Mouse (Mus musculus) ovary, postnatal 36 days (tissue): ENCODE results near the gene Chrne.

Experiments
- DNase-seq: peaks from one replicate; pipeline ENCODE4 v3.0.0; 2022; ENCODE audit warnings: low spot score, mixed read lengths

Chrne gene

GRCm38 (mm10) chr11:70626877-70627276 is 7.9 kb upstream of the Chrne start:
- DNase-seq: no peak

DNA sequence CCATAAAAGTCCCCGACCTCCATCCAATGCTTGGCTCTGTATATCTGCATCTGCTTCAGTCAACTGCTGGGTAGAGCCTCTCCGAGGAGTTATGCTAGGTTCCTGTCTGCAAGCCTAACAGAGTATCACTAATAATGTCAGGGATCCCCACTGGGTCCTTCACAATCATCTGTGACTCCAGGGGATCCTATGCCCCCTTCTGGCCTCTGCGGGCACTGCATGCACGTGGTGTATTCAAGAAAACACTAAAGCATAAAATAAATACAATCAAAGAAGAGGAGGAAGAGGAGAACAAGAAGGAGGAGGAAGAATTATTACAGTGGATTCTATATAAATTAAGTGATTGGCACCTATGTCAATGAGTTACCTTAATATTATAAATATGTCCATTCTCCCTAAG is 6.5 kb upstream of the Chrne start:
- DNase-seq: no peak

- no peak for DNase-seq
These were observed 4.2 kb upstream of the Chrne start for GRCm38 (mm10) chr11:70623053-70623742.

GRCm38 (mm10) chr11:70621972-70622814 is 3.2 kb upstream of the Chrne start:
- no peak for DNase-seq

- DNase-seq: no peak
These were observed 3.4 kb downstream of the Chrne start, which contains the start of gene 4930544D05Rik for GRCm38 (mm10) chr11:70615516-70616093. TSS of gene 4930544D05Rik (plus strand) at chr11:70615848.

- DNase-seq: peak; percentile 67
These were observed 3.9 kb downstream of the Chrne start for GRCm38 (mm10) chr11:70615074-70615473.

GRCm38 (mm10) chr11:70612505-70612904 is 6.5 kb downstream of the Chrne start:
- no peak for DNase-seq

DNA sequence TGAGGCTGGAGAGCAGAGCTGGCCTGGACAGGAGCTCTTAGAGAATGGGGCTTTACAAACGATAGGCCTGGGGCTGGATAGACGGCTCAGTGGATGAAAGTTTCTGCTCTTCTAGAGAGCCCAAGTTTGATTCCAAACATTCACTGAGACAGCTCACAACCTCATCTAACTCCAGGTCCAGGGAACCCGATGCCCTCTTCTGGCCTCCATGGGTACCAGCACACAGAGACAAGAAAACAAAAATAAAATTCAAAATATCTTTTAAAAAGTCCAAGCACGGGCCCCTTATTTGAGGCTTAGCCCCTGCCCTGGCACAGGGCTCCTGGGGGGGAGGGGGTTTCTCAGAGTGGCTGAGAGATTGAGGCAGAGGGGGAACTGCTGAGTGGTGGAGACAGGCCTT is 8.3 kb downstream of the Chrne start:
- DNase-seq: no peak

- DNase-seq: peak; percentile 32
These were observed 10.5 kb downstream of the Chrne start for GRCm38 (mm10) chr11:70608381-70609066.

DNA sequence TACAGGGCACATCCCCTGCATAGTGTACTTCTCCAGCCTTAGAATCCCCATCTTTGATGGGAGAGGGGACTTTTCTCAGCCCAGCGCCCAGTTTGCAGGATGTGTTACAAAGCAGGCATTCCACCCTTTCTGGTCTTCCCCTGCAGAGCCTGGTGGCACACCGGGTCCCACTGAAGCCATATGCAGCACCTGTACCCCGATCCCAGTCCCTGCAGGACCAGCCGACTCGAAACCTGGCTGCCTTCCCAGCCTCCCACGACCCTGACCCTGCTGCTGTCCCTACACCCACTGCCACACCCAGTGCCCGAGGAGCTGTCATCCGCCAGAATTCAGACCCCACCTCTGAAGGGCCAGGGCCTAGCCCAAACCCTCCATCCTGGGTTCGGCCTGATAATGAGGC is 11.4 kb downstream of the Chrne start:
- DNase-seq: no peak

- no peak for DNase-seq
These were observed 12.3 kb downstream of the Chrne start for GRCm38 (mm10) chr11:70606717-70607116.

GRCm38 (mm10) chr11:70605024-70605566 is 13.9 kb downstream of the Chrne start:
- DNase-seq: peak; percentile 74

DNA sequence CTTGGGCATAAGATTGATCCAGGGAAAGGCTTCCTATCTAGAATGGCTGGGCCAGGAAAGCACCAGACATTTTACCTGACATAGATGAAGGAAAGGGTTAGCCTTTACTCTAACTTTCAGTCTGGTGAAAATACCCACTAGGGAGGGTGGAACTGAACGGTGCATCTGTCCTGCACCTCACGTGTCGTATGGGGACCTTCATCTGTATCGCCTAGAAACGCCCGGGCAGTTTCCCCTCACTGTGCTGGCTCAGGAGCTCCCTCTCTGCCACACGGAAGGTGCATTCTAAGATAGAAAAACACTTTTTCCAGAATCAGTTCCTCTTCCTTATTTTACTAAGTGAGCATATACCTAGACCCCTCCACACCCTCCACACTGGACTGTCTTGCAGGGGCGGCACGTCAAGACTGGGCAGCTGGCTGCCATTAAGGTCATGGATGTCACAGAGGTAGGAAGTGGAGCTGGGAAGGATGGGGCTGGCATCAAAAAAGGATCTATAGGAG is 20.5 kb downstream of the Chrne start:
- no peak for DNase-seq

GRCm38 (mm10) chr11:70597301-70597700 is 21.7 kb downstream of the Chrne start:
- DNase-seq: no peak

DNA sequence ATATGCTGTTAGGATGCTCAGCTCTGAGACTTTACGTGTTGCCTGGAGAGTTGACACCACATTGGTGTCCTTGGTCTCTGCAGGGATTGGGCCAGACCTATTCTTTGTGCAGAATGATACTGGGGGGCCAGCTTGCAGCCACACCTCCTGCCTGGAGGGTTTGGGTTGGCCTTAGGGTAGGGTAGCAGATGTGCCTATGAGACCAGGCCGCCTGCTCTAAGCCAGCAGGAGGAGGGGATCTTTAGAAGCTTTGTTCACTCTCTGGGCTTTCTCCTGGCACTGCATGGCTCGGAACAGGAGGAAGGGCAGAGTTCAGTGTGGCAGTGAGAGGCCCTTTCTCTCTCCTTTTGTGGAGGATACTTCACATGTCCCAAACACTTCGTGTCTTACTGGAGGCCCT is 22.9 kb downstream of the Chrne start:
- DNase-seq: no peak

GRCm38 (mm10) chr11:70595638-70596037 is 23.4 kb downstream of the Chrne start:
- no peak for DNase-seq

DNA sequence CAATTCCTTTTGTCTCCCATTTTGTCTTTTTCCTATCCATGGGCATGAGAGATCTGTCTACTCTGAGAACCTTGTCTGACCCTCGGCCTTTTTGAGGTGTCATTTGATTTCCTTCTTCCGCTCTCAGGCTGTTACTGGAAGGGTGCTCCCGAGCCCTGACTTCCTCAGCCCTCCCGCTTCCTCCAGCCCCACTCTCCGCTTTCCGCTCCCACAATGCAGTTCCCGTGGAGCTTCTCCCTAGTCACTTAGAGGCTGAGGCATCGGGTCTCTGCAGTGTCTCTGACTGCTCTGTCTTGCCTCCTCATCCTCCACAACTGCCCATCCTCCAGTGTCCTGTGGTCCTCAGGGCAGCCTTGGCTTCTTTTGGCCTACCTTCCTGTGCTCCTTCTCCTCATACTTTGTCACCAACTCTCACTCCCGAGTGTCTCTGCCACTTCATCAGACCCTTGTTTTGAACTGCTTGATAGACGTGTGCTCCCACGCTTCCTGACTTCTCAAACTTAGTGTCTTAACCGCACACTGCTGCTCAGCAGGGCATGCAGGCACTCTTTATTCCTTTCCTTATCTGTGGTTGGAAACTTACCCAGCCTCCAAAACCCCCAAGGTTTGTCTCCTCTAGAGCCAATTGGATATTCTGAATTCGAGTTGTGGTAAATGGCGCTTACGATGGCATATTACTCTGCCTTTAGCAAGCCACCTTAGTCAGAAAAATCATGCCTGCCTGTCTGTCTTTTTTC is 24.6 kb downstream of the Chrne start:
- no peak for DNase-seq

DNA sequence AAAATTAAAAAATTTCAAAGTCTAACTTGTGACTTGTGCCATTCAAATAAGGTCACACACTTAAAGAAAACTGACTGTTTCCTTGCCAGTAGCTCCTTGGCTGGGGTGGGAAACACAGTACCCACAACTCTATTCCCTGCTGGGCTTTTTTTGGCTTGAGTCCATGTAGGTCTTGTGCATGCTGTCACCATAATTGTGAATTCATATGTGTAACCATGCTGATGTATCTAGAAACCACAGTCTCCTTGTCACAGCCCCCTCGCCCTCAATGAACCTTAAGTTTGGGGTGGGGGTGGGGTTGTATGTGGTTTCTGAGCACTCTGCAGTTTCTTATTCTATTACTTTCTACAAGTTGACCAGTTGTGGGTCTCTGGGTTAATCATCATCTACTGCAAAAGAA is 27.3 kb downstream of the Chrne start:
- DNase-seq: no peak

- DNase-seq: no peak
These were observed 32.1 kb downstream of the Chrne start for GRCm38 (mm10) chr11:70586954-70587353.

- no peak for DNase-seq
These were observed 32.8 kb downstream of the Chrne start for GRCm38 (mm10) chr11:70586261-70586660.

DNA sequence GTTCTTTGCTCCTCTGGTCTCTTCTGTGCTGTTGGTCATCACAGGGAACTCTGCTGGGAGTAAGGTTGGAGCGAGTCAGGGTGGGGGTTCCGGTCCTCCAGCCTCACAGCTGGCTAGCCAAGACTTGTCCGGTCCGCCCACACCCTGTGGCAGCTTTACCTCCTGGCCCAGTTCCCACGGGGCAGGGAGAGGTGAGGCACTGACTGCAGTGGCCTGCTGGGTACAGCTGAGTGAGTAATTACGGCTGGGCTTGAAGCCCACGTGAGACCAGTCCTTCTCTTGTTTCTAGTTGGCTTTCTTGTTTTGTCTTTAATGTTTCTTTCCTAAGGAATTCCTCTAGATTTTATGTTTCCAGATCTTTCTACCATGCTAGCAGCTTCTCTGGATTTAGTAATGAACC is 33.6 kb downstream of the Chrne start:
- peak; percentile 55 for DNase-seq
